Mouse (Mus musculus): ENCODE results near the gene Gtf3c6. TPM values are rescaled to one million over a fixed set of nuclear protein-coding genes. Genes with fewer than 3 reads are reported as not detected.

The Gtf3c6 gene
- total RNA-seq (2023): 10 to 100 TPM; 21.3 to 28.4 TPM

GRCm38 (mm10) chr10:40257414-40258255 is at the start of gene Gtf3c6:
Gene Gtf3c6 (minus strand): TSS chr10:40258108.

GRCm38 (mm10) chr10:40302140-40302985 is 44.5 kb upstream of the Gtf3c6 start, which contains the start of gene Amd1:
Gene Amd1 (minus strand): TSS chr10:40302186.

GRCm38 (mm10) chr10:40246374-40247165 is 11.3 kb downstream of the Gtf3c6 start, which contains the start of gene Rpf2:
Gene Rpf2 (minus strand): TSS chr10:40247036.

Other genes starting within 250 kb of the Gtf3c6 start
- not detected for gene Mfsd4b1, start 232.8 kb downstream of the Gtf3c6 start, total RNA-seq (2023)
- gene Slc16a10, start 115.8 kb downstream of the Gtf3c6 start, total RNA-seq (2023): 10 to 100 TPM in 1 of 2 experiments, 1 to 10 TPM in 1; 9.7 to 10.8 TPM
- gene Rpf2, start 11.1 kb downstream of the Gtf3c6 start, total RNA-seq (2023): 10 to 100 TPM; 16.6 to 27.4 TPM
- gene Amd1, start 44.1 kb upstream of the Gtf3c6 start, total RNA-seq (2023): 10 to 100 TPM; 62.3 to 73.2 TPM
- gene Cdk19, start 81.5 kb upstream of the Gtf3c6 start, total RNA-seq (2023): 10 to 100 TPM; 40.0 to 43.1 TPM